Mouse (Mus musculus) hematopoietic stem cell, adult 5-6 weeks (primary cell): ENCODE data around the gene Ccnb1. TPM values are rescaled to one million over a fixed set of nuclear protein-coding genes. Genes with fewer than 3 reads are reported as not detected.
"Not testable (repeated sequence)": the region's sequence is repeated elsewhere in the genome, so short reads cannot be mapped to it uniquely, and the experiment has no call there.

Experiments
- ATAC-seq, 2 experiments: fragments of 125-278 bp in 1 of 2; replicated peaks in 1 of 2; 2 replicates each; pipeline ENCODE4 v1.8.0; 2016 to 2017; ENCODE audit warnings: inconsistent platforms in 2 of 2, mild to moderate bottlenecking in 2 of 2, moderate number of reproducible peaks in 2 of 2, low read depth in 1 of 2, moderate TSS enrichment in 1 of 2; ENCODE audit not compliant: low FRiP score in 2 of 2, poor library complexity in 2 of 2, severe bottlenecking in 2 of 2, insufficient read depth in 1 of 2, low TSS enrichment in 1 of 2
- total RNA-seq: library from RNA; stranded (forward); fragments of 172-1452, 232-1000 nt; gene quantifications from 2 replicates; pipeline ENCODE4 v1.2.3, GENCODE M21; 2017

The Ccnb1 gene
- total RNA-seq, 1 experiment from 2014 or later, result 91.3 TPM

DNA sequence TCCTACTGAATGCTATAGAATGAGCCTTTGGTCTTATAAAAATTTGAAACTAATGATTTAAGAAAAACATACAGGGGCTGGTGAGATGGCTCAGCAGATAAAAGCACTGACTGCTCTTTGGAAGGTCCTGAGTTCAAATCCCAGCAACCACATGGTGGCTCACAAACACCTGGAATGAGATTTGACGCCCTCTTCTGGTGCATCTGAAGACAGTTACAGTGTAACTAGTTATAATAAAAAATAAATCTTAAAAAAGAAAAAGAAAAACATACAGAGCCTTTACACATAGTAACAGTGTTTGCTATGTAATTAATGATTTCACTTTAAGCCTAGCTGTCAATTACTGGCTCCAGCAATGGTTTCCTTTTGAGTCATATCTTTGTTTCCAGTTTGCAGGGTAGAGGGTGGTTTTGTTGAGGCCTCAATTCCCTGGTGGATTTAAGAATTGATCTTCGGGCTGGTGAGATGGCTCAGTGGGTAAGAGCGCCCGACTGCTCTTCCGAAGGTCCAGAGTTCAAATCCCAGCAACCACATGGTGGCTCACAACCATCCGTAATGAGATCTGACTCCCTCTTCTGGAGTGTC, 54.8 kb downstream of the Ccnb1 start:
- not testable (repeated sequence) for ATAC-seq

DNA sequence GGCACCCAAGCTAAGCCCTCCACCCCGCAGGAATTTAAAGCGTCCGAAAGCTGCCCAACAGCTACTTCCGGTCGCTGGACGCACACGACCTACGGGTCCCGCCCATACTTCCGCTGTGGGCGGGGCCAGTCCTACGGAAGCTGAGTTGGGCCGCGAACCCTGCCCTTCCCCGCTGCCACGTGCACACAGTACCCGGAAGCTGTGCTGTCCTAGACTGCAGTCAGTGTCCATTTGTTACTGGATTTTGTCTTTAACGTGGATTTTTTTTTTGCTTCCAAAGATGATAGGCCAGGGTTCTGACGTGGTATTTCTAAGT, 55.6 kb downstream of the Ccnb1 start, which contains the start of gene Cdk7:
Gene Cdk7, minus strand, starts transcription at position 79 of the 316 bp plus-strand sequence.
- peak; percentile 99 for ATAC-seq

DNA sequence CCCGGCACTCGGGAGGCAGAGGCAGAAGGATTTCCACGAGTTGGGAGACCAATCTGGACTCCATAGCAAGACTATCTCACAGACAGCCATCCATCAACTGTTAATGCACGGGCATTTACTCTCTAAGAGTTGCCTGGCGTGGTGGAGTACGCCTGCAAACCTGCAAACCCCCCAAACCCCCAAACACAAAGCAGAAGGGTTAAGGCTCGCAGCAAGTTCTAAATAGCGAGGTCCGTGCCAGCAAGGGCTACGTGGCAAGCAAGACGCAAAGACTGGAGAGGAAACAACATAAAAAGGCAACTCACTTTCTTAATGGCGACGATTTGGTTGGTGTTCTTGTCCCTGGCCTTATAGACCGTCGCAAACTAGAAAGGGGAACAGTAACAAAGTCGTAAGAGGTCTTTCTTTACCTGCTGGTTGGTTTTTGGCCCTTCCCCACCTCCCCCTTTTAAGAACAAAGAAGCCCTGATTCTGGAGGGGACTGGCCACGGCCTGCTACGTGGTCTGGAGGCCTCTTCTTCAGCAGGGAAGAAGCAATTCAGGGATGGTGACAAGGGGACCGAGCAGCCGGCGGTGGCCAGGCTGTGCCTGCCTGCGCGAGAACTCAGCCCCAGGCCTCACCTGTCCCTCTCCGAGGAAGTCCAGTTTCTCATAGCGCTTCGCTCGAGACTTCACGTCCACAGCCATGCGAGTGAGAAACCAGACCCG, 56.1 kb downstream of the Ccnb1 start:
- peak; percentile 33 to 65 for ATAC-seq

Other genes with a start within 250 kb of the Ccnb1 start
- 0.50 and 1.2 TPM in 2 replicates for gene Ocln, start 233.9 kb downstream of the Ccnb1 start, total RNA-seq
- gene Marveld2, start 169.6 kb downstream of the Ccnb1 start, total RNA-seq, result 3.9 and 5.7 TPM in 2 replicates
- 233 and 241 TPM in 2 replicates for gene Ak6, start 135.6 kb downstream of the Ccnb1 start, total RNA-seq
- gene Rad17, start 135.5 kb downstream of the Ccnb1 start, total RNA-seq, result 37.1 and 39.2 TPM in 2 replicates
- 13.8 and 18.1 TPM in 2 replicates for gene Taf9, start 135.0 kb downstream of the Ccnb1 start, total RNA-seq
- gene Ccdc125, start 116.9 kb downstream of the Ccnb1 start, total RNA-seq, result 23.6 and 26.9 TPM in 2 replicates
- gene Cdk7, start 55.6 kb downstream of the Ccnb1 start, total RNA-seq, result 33.2 and 43.1 TPM in 2 replicates
- gene Mrps36, start 41.9 kb downstream of the Ccnb1 start, total RNA-seq, result 49.6 and 56.6 TPM in 2 replicates
- 39.1 and 45.4 TPM in 2 replicates for gene Cenph, start 10.7 kb downstream of the Ccnb1 start, total RNA-seq
- gene Slc30a5, start 46.9 kb upstream of the Ccnb1 start, total RNA-seq, result 83.7 and 107 TPM in 2 replicates